Mouse (Mus musculus) brain, embryonic 18.5 days (tissue): ENCODE measurements around the gene Neurl1a.

Experiments used
- DNase-seq: peaks from one replicate; pipeline ENCODE4 v3.0.0-alpha.2; 2012; ENCODE audit warnings: low read depth, low spot score

The Neurl1a gene

GRCm38 (mm10) chr19:47212401-47212800 lies 33.8 kb downstream of the Neurl1a start:
- no peak for DNase-seq

- DNase-seq = no peak
These were observed 34.9 kb downstream of the Neurl1a start for GRCm38 (mm10) chr19:47213470-47213869.

- no peak for DNase-seq
These were observed 38.1 kb downstream of the Neurl1a start for GRCm38 (mm10) chr19:47216766-47217165.

GRCm38 (mm10) chr19:47219622-47220021 lies 41.0 kb downstream of the Neurl1a start:
- DNase-seq = no peak

- no peak for DNase-seq
These were observed 41.6 kb downstream of the Neurl1a start for GRCm38 (mm10) chr19:47220232-47220631.

GRCm38 (mm10) chr19:47221006-47221405 lies 42.4 kb downstream of the Neurl1a start:
- no peak for DNase-seq

- DNase-seq = no peak
These were observed 43.0 kb downstream of the Neurl1a start for GRCm38 (mm10) chr19:47221500-47222153.

GRCm38 (mm10) chr19:47222154-47222840 lies 43.7 kb downstream of the Neurl1a start:
- DNase-seq = no peak

GRCm38 (mm10) chr19:47222841-47223557 lies 44.4 kb downstream of the Neurl1a start:
- no peak for DNase-seq

GRCm38 (mm10) chr19:47224743-47225142 lies 46.1 kb downstream of the Neurl1a start:
- DNase-seq = no peak

- DNase-seq = no peak
These were observed 47.2 kb downstream of the Neurl1a start for GRCm38 (mm10) chr19:47225791-47226190.

GRCm38 (mm10) chr19:47228725-47229252 lies 50.2 kb downstream of the Neurl1a start:
- DNase-seq = no peak

GRCm38 (mm10) chr19:47229461-47229860 lies 50.8 kb downstream of the Neurl1a start:
- DNase-seq = no peak

- DNase-seq = no peak
These were observed 51.5 kb downstream of the Neurl1a start for GRCm38 (mm10) chr19:47230082-47230481.

GRCm38 (mm10) chr19:47230682-47231081 lies 52.1 kb downstream of the Neurl1a start:
- no peak for DNase-seq

GRCm38 (mm10) chr19:47231389-47231788 lies 52.8 kb downstream of the Neurl1a start:
- no peak for DNase-seq

GRCm38 (mm10) chr19:47232077-47232865 lies 53.7 kb downstream of the Neurl1a start:
- no peak for DNase-seq

- no peak for DNase-seq
These were observed 54.5 kb downstream of the Neurl1a start for GRCm38 (mm10) chr19:47233087-47233486.

GRCm38 (mm10) chr19:47240076-47240475 lies 61.5 kb downstream of the Neurl1a start:
- no peak for DNase-seq

GRCm38 (mm10) chr19:47240957-47241356 lies 62.3 kb downstream of the Neurl1a start:
- no peak for DNase-seq

- DNase-seq = no peak
These were observed 63.6 kb downstream of the Neurl1a start for GRCm38 (mm10) chr19:47242227-47242626.

- DNase-seq = no peak
These were observed 66.9 kb downstream of the Neurl1a start for GRCm38 (mm10) chr19:47245512-47245911.
